Mouse (Mus musculus): ENCODE measurements around the gene Efna2. TPM values are rescaled to one million over a fixed set of nuclear protein-coding genes. Genes with fewer than 3 reads are reported as not detected.

Efna2 gene
- total RNA-seq, 2 experiments from 2014 or later: 1.1 to 1.9 TPM

- peak; percentile 89 for DNase-seq
Measured at GRCm38 (mm10) chr10:80141786-80142529, 37.3 kb upstream of the Efna2 start.

DNA sequence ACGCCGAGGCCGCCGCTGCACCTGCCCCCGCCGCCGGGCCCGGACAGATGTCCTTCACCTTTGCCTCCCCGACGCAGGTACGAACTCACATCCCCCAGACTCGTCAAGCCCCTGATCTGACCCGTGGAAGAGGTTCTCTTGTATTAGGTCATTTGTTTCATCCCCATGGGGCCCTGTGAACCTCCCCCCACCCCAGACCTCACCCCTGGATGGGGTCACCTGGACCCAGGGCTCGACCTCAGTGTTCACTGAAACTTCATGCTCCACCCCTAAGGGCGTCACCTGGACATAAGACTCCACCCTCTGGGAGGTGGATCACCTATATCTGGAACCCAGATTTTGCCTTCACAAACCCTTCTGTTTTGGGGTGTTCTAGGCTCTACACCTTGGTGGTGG is 36.8 kb upstream of the Efna2 start:
- no peak for DNase-seq

DNA sequence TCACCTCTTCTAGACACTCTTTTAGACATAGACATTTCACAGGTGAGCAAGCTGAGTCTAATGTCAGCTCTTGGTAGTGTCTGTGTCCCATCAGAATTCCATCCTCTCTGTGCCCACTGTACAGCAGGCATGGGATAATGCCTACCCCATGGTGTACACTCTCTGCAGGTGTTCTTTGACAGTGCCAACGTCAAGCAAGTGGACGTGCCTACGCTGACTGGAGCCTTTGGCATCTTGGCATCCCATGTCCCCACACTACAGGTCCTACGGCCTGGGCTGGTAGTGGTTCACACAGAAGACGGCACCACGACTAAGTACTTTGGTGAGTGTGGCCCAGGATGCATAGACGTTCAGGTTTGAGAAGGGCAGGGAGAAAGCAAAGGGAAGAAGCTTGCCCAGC is 35.6 kb upstream of the Efna2 start:
- no peak for DNase-seq

DNA sequence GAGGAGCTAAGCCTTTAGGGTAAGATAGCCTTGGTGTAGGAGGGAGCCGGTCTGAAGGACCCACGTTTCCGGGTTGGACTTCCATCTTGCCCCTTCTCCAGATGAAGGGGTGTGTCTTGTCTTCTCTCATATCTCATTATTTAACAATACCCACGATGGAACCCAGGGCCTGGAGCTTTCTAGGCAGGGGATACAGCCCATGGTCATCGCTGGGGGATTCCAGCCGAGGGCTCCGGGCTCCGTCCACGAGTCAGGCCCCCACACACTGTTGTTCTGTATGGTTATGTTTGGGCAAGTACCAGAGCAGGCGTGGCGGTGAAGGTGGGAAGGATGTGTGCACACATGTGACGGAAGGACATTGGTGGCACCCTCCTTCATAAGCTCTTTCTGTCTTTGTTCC is 35.1 kb upstream of the Efna2 start:
- DNase-seq: no peak

DNA sequence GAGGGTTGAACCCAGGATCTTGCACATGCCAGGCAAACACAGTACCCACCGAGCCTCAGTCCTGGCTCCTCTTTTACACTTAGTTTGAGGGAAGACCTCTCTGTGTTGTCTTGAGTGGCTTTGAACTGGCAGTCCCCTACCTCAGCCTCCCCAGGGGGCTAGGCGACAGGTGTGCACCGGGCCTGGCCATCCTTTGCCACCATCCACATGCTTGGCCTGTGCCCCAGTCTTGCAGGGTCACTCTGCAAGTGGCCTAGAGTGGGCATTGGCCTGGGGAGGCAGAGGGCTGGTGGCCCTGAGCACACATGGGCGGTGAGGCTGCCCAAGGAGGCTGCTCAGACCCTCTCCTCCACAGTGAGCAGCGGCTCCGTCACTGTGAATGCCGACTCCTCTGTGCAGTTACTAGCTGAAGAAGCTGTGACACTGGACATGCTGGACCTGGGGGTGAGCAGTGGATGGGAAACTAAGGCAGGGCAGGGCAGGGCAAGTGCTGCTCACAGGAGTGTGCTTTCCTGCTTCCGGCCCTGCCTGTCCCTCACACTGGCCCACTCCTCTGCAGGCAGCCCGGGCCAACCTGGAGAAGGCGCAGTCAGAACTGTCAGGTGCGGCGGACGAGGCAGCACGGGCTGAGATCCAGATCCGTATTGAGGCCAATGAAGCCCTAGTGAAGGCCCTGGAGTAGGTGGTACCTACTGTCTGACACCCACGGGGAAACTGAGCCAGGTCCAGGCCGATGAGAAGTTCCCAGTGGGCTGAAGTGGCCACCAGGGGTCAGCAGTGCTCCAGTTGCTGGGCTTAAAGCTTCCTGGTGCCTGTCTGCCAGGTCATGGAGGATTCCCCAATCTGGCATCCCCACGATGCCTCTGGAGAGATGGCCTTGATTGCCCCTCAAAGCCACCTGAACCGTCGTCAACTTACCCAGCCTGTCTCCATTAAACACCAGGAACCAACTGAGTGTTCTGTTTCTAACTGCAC is 34.1 kb upstream of the Efna2 start:
- DNase-seq: peak; percentile 86

DNA sequence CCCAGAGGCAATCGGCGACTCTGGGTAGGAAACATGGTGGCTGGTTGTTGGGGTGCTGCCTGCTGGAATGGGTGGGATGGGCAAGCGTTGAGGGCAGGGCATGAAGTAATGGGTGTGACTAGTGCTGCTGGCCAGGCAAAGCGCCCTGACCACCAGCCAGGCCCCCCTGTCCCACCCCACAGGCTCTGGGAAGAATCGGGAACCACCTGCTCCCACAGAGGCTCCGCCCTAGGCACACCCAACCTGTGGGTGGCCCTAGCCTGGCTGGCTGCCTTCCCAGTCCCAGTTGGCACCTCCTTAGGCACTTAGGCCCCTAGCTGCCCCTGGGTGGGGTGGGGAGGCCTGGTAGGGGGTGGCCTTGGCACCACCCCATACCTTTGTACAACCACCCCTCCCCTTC is 33.4 kb upstream of the Efna2 start:
- DNase-seq: no peak

DNA sequence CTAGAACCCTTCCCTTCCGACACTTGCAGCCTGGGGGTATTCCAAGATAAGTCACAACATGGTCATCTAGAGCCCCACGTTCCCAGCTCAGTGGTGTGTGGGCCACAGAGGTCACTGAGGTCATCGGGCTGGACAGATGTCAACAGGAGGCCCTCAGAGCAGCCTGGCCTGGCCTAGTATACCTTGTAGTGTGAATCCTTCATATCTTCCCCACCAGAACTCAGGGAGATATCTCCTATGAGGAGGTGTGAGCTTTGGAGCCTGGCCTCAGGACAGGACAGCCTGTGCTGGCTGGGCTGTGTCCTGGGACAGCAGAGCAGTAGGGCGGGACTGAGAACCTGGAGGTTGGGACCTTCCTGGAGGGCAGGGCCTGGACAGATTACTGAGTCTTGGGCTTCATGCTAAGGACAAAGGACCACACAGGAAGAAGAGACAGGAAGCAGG is 32.7 kb upstream of the Efna2 start:
- DNase-seq: no peak

DNA sequence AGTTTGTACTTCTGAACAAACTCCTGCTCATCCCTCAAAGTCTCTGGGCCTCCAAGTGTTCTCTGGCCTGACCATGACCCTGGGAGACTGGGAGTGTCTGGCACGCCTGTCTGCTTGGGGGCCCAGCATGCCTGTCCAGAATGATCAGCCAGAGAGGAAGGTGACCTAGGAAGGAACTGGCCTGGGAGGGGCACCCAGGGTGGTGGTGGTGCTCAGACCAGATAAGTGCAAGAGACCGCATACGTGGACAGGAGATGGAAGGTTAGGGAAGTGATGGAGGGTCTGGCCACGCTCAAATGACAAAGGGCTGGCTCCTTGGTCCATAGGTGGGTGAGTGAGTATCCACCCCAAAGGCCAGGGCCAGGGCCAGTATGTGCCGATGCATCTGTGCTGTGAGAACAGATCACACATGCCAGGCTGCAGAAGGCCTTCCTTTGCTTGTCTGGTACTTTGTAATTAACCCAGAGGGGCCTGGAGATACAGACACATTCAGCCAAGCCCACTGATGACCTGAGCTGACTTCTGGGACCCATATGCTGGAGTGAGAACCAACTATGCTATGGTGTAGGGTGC is 32.0 kb upstream of the Efna2 start:
- DNase-seq: no peak

GRCm38 (mm10) chr10:80147719-80148601 is 31.3 kb upstream of the Efna2 start, which contains the start of gene Midn:
TSS of gene Midn (plus strand) at chr10:80148272.
- peak; percentile 81 for DNase-seq

DNA sequence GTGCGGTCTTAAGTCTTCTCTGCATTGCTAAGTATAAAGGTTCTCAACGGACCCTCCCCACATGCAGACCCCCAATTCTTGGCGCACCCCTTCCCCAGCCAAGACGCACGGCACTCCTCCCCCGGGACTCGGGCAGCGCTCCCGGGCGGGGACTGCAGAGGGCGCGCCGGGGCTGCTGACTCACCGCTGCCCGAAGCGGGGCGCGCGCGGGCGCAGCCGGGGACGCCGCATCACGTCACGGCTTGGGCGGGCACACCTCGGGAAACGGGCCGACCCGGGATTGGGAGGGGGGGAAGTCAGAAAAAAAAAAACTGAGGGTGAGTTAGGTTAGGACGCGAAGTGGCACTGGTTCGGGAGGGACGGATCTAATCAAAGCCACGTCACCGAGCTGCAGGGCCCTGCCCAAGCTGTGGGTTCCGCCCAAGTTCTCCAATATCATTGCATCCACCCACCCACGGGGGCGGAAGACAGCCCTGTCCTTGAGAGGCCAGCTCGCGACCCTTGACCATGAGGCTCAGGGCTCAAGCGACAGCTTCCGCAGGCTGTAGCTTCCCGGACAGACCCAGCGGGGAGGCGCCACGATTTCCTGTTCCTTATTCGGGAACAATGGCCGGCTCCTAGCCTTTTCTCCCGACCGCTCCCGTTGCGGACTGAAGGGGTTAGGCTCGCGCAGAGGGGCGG is 30.5 kb upstream of the Efna2 start:
- DNase-seq: peak; percentile 96

- DNase-seq: peak; percentile 94
Measured at GRCm38 (mm10) chr10:80149291-80150225, 29.7 kb upstream of the Efna2 start.

- DNase-seq: peak; percentile 63
Measured at GRCm38 (mm10) chr10:80150226-80151210, 28.8 kb upstream of the Efna2 start.

- peak; percentile 61 for DNase-seq
Measured at GRCm38 (mm10) chr10:80151211-80152034, 27.9 kb upstream of the Efna2 start.

- DNase-seq: peak; percentile 45
Measured at GRCm38 (mm10) chr10:80152071-80152872, 27.0 kb upstream of the Efna2 start.

GRCm38 (mm10) chr10:80152873-80153260 is 26.4 kb upstream of the Efna2 start:
- peak; percentile 29 for DNase-seq

DNA sequence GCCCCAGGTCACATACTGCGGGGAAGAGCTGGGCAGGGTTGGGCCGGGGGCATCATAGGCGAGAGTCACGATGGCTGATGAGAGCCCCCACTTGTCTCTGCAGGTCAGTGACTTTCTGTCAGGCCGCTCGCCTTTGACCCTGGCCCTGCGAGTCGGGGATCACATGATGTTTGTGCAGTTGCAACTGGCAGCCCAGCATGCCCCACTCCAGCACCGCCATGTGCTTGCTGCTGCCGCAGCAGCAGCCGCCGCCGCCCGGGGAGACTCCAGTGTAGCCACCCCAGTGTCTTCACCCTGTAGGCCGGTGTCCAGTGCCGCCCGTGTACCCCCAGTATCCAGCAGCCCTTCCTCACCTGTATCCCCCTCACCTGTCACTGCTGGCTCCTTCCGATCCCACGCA is 25.6 kb upstream of the Efna2 start:
- DNase-seq: no peak

DNA sequence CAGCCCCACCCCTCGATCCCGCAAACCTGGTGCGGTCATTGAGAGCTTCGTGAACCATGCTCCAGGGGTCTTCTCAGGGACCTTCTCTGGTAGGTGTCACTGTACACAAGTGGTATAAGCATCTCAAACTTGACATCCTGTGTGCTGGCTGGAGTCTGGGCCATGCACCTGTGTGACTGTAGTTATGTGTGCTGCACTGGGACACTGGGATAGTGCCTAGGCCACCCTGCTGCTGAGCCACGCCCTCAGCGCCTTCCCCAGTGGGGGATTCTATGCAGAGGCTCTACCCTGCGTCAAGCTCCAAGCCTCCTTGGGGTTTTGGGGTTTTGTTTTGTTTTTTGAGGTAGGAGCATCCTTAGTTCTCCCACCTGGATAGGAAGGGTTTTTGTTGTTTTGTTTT is 24.9 kb upstream of the Efna2 start:
- DNase-seq: no peak
